Mouse (Mus musculus) spleen, postnatal 36 days (tissue): ENCODE data around the gene Doc2a.
A peak's percentile ranks its signal among the peaks of the same experiment; 100 is the strongest.

Source experiments
- DNase-seq, 2 experiments: peaks; one replicate each; pipeline ENCODE4 v3.0.0; 2022; ENCODE audit warnings: low spot score in 2 of 2, mixed read lengths in 1 of 2

Doc2a gene

DNA sequence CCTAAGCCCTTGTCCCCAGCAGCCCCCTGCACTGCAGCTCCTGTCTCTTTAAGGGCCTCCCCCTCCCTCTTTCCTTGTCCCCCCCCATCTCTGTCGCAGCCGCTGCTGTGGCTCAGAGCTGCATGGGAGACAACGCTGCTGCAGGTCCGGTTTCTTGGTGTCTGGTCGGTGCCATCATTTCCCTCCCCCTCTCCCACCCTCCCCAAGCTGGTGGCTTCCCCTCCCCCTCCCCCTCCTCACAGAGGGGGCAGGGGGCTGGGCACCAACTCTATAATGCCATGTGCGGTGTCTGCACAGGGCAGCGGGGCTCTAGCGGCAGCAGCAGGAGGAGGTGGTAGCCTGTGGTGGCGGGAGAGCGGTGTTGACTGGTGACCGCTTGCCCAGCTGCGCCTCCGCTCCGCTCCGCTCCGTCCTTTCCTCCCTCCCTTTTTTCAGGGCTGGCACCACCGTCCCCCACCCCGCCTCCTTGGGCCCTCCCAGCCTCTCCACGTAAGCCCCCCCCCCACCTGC lies 24.0 kb upstream of the Doc2a start:
- DNase-seq, result no peak

DNA sequence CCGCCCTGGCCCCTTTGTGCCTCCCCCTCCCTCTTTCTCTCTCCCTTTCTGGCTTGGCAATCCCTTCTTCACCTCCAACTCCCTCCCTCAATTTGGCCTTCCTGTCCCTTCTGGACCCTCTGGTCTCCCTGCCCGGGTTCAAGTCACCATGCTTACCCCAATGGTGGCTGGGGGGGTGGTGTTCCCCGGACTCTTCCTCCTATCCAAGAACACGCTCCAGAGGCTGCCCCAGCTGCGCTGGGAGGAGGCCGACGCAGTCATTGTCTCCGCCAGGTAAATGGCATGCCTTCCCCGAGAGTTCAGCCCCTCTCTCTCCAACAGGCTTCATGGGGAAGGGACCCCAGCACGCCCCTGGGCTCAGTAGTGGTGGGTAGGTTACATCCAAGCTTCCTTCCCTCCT lies 23.3 kb upstream of the Doc2a start:
- no peak for DNase-seq

DNA sequence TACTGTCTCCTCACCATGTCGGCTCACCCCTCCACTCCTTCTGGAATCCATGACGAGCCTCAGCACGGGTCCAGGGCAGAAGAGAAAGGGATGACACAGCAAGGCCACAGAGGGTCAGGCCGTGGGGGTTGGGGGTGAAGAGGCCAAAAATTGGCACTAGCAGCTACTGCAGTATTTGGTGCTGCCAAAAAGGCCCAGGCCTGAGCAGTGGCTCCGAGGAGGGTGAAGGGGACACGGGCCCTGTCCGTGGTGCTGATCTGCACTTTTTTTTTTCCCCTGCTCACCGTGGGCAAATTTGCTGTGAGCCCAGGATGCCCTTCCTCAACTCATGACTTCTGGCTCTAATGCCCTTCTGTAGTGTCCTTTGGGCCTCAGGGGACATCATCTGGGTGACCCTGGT lies 21.8 kb upstream of the Doc2a start:
- no peak for DNase-seq

DNA sequence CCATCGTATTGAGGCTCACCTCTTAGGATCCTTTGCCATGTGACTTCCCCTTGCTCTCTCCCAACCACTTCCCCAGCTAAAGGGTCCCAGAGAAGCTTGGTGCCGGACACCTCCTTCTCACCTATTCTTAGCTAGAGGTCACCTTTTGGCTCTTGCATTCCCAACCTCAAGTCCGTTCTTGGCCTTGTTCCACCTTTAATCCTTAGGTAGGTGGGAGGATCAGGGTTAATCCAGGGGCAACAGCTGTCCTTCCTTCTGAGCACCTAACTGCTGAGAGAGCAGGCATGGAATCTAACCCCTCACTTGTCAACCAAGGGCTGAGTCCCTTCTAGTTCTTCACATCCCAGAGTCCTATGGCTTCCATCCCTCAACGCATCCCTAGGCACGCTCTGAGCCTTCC lies 21.3 kb upstream of the Doc2a start:
- DNase-seq, result no peak

DNA sequence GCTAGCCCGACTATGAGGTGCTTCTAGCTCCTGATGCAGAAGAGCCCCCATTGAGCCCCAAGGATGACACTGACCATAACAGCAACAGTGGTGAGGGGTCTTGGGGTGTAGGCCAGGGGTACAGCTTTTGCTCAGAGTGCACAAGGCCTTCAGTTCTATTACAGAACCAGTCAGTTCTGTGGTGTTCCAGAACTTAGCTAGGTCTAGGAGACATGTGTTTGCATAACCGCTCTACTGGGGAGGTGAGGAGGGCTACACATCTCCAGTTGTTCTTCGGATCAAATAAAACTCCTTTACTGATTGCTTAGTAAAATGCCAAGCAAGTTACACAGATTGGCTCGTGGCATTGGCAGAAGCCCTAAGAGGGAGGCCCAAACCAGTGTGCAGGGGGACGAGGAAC lies 15.7 kb upstream of the Doc2a start, which contains the start of gene 4930451I11Rik:
Gene 4930451I11Rik (minus strand): TSS at position 101 of the 400 bp plus-strand sequence.
- no peak for DNase-seq

DNA sequence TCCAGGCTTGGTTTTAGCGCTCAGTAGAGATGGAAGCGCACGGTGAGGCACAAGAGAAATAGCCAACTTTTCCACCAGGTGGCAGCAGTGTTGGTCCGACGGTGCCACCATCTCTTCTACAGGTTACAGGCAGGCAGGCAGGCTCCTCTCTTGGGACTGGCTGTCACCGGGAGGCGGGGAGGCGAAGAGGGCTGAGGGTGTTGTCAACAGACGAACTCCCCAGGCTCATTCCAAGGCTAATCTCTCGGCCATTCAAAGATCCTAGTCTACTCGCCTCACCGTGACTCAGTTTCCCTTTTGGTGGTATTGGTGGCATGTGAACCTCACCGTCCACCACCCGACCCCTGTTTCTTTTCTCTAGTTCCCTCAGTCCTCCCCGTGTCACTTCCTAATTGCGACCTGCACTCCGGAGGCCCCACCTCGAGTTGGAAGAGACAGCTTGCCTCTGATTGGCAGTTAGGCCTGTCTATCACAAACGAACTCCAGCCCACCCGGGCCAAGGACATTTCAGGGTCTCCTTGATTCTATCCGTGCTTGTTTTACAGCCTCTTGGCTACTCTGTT lies 15.1 kb upstream of the Doc2a start:
- DNase-seq, result peak; percentile 71 to 76

DNA sequence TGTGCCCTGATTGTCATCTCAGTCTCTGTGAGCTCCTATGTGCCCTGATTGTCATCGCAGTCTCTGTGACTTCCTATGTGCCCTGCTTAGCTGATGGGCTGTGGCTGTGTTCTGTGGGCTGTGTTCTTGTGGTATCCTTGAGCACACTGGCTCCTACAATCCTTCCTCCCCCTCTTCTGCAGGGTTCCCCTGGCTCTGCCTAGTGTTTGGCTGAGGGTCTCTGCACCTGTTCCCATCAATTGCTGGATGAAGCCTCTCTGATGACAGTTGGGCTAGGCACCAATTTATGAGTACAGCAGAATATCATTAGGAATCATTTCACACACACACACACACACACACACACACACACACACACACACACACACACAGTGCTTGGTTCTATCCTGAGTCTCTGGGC lies 13.9 kb upstream of the Doc2a start:
- DNase-seq, result no peak

DNA sequence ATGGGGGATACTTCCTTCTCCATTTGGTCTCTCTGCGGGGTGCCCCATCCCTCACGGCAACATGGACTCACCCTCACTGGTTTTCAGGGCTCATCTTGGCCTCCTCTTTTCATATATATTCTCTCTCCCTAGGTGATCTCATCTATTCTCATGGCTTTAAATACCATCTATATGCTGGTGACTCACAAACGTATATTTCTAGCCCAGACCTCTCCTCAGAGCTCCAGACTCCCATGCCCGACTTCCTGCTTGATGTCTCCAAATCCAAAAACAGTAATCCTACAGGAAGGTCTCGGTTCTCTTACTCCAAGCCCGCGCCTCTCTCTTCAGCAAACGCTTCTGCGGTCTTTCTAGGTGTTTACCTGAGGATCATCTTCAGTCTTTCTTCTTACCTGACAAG lies 3.9 kb upstream of the Doc2a start:
- DNase-seq, result no peak

DNA sequence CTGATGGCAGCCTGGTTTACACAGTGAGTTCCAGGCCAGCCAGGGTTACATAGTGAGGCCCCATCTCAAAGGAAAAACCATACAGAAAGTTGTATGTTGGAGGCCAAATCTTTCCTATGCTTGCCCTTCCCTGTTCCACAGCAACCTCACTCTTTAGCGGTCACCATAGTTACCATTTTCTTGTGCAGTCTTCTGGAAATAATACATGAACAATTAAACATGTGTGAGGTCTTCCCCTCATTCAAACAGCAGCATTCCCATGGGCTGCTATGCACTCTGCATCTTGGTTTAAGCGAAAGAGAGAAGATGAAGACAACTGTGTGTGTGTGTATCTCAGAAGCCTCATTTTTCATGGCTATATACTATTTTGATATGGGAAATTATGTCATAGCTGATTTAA lies 1.7 kb upstream of the Doc2a start:
- DNase-seq, result no peak

DNA sequence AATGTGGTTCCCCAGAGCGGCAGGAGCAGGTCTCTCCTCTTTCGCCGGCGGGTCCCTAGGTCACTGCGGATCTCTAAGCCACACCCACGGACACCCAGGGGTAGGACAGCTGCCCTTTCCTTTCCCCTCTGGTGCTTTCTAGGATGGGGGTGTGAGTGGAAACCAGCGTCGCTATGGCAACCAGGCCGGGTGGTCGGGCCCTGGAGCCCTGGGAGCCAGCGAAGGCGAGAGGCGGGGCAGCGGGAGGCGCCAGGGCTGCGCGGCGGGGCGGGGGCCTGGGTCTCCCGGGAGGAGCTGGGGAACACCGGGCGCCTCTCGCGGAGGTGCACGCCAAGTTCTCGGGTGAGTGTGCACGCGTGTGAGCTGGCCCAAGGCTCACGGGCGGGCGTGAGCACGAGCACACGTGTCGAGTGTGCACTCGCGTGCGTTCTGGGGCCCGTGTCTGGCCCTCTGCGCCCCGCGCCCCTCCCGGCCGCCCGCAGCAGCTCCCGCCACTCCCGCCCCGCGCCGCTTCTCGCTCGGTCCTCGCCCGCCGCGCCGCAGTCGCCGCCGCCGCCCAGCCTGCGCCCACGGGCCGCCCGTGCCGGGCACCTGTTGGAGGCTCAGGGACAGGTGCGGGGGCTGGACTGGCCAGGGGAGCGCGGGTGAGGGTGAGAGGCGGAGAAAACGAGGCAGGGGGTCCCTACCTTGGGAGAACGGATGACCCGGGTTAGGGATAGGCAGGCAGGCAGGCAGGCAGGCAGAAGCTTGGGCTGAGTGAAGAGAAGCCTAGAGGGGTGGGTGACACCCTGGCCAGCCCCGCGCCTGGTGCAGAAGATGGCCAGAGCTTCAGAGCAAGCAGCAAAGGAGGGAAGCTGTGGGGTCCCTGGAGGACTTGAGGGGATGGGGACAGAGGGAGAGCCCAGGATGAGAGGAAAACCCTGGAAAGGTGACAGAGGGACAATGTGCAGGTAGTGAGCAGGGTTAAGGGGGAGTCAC lies 494 bp downstream of the Doc2a start:
- DNase-seq, result no peak

DNA sequence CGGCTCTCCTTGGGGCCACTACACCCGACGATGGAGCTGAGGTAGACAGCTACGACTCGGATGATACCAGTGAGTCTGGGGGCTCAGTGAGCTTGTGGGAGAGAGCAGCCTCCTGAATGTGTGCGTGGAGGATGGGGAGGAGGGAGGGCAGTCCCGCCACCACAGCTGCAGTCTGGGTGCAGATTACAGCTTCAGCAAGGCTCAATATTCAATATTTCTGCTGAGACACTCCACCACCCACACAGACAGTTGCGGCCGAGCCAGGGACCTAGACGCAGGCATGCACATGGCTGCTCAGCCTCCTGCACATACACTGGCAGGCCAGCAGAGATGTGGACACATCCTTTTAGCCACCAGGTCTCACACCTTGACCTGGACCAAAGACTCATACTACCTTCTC lies 1.6 kb downstream of the Doc2a start:
- no peak for DNase-seq

DNA sequence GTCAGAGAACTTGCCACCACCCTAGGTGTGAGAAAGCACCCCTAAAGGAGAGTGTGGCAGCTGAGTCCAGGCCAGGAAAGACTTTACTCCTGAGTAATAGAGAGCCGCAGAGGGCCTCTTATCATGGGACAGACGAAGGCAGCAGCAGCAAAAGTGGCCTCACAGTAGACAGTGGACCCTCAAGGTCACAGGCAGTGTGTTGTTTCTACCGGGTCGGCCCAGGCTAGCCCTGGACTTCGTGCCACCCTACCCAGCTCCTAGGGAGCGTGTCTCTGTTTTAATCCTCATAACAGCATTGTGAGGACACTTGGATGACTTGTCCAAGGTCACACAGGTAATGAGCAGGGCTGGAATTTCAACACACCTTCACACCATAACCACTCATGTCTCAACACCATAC lies 2.9 kb downstream of the Doc2a start:
- no peak for DNase-seq

DNA sequence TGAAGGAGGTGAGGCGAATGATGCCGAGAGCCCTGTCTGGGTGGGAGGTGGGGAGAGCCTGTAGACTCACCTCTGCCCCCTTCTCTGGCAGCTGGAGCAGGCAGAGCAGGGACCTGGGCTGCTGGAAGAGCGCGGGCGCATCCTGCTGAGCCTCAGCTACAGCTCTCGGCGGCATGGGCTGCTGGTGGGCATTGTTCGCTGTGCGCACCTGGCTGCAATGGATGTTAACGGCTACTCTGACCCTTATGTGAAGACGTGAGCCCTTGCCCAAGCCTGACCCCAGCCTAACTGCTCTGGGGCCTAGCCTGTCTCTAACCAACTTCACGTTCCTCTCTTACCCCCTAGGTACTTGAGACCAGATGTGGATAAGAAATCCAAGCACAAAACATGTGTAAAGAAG lies 4.0 kb downstream of the Doc2a start:
- DNase-seq, result no peak

DNA sequence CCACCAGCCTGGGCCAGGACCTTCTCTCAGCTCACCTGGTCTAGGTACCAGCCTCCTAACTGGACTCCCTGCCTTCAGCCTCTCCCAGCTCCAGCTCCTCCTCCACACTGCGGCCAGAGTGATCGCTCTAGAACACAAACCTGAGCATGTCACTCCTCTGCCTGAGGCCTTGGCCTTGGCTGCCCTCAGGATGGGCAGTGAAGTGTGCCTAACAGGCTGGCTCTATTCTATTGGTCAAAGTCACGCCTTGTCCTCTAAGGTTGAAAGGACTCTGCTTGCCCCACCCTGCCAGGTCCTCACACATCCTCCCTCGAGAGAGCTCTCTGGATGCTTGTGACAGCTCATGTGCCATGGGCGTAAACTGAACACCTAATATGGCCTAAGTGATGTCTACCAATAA lies 6.2 kb downstream of the Doc2a start:
- DNase-seq, result no peak

DNA sequence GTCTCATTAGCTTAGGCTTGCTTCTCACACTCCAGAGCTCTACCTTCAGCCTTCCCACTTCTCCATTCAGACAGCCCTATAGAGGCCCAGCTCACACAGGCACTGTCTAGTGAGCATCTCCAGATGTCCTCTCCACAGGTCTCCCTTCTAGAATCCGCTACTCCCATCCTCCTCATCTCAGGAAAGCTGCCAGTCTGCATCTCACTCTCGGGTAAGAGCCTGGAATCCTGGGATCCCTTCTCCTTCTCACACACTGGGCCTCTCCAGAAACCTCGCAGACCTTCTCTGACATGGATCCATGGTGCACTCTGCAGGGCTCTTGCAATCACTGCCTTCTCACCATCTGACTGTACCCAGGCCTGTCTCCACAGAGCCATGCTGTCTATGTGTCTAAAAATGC lies 8.4 kb downstream of the Doc2a start:
- no peak for DNase-seq

DNA sequence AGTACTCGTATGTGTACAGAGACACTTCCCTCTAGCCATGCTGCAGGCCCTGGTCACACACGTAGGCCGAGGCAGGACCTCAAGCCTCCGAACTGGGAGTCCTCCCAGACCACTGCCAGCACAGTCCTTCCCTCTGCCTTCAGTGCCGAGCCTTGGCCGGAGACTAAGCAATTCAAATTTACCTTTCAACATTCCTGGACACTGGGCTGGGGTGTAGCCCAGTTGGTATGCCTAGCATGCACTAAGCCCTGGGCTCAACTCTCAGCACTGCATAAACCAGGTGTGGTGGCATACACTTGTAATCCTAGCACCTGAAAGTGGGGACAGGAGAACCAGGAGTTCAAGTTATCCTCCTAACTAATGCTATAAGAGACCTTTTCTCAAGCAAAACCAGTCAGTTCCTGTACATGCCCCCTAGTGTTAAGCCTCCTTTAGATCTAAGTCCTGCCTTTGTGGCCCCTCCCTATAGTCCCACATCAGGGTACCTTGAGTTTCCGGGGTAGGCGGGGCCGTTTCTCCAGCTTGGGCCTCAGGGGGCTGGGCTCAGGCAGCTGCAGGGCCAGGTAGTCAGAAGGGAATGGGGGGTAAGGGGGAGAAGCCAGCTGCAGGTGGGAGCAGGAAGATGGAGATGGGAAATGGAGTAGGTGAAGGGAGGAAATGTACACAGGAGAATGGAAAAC lies 9.7 kb downstream of the Doc2a start:
- peak in 1 of 2 experiments; percentile 17 for DNase-seq

DNA sequence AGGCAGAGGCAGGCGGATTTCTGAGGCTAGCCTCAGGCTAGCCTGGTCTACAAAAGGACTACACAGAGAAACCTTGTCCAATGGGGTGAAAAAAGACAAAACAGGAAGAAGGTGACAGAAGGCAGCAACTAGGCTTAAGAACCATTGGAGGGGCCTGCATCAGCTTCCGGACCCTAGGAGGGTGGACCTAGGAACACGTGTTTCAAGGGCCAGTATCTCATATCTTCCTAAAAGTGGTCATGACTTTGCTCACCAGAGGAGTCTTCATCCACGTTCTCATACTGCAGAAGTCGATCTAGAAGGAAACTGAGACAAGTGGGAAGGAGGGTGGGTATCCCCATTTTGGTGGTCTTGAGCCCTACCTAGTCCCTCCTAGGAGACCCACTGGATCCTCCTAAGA lies 13.8 kb downstream of the Doc2a start:
- DNase-seq, result no peak

DNA sequence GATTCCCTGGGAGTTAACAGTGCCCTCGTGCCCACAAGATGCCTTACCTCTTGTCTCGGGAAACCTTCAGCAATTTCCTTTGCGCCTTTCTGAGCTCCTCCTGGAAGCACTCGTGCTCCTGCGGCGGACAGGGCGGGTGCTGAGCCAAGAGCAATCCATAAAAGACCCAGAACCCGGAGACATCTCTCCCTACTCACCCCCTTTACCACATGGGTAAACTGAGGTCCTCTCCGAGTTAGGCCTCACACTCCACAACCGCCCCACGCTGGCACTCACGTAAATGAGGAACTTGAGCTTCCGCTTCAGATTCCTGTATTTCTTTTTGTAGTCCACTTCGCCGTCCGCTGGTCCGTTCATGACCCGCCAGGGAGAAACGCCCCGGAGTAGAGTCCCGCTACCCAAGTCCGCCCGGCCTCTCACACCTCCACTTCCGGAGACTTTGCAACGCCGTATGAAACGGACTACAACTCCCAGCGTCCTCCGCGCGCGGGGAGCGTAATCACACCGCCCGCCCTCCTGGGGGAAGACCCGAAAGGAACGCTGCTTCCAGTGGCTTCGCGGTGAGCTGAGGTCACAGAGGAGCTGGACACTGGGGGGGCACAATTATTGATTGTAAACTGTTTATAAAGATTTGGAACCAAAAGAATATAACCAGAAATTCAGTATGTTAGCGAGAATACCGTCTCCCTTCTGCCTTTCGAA lies 14.4 kb downstream of the Doc2a start, which contains the start of gene Hirip3:
Gene Hirip3 (plus strand): TSS at position 544 of the 702 bp plus-strand sequence.
- DNase-seq, result peak; percentile 94 to 96

DNA sequence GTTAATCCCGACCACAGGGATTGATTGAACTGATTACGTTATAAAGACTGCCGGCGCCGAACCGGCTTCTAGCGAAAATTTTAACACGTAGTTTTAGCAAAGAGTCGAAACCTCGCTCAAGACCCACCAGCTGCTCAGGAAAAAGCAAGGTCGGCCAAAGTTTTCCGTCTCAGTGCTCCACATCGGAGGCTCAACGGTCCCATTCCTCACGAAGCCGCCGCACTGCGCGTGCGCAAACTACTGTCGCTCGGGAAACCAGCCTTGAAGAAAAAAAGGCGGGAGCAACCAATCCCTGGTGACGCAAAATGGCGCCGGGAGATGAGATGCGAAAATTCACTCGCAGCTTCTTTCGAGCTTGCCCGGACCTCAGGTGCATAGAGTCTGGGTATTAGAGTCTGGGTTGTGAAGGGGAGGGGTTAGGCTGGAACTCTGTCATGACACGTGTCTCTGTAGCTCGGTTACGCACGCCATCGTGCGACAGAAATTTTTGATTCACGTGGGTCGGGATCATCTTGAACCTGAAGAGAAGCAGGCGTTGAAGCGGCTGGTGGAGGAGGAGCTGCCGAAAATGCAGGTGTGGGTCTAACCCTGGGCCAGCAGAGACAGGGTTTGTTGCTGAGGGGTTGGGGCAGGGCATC lies 15.1 kb downstream of the Doc2a start, which contains the start of gene Ino80e:
Gene Ino80e (minus strand): TSS at position 231 of the 638 bp plus-strand sequence.
- DNase-seq, result peak; percentile 86 to 92

DNA sequence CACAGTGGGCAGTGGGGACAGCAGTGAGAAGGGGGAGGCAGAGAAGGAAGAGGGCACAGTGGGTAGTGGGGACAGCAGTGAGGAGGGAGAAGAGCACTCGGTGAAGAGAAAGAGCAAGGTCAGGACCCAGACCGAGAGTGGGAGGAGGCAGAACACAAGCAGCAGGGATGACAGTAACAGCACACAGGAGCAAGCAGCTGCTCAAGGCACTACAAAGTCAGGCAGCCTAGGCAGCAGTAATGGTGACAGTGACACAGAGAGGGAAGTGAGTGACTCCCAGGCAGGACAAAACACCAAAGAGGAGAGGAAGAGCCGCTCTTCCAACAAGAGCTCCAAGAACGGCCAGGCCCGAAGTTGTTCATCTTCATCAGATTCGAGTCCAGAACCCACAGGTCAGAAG lies 16.6 kb downstream of the Doc2a start:
- DNase-seq, result no peak

DNA sequence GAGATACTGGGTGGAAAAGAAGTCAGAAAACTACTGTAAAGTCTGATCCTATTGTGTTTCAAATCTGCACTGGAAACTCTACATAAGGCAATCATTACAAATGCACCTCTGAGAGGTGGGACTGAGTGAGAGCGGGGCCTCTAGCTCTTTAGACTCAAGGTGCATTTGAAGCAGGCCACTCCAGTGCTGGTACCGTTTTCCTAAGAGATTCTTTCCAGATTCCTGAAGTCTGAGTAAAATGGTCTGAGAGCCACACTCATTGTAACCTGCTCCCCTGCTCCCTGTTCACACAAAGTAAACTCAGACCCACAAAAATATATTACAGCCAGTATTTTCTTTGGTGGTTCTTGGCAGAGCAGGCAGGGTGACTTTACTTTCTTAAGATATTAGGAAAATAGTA lies 20.3 kb downstream of the Doc2a start:
- no peak for DNase-seq
